Mouse (Mus musculus) forelimb bud, embryonic 11.5 days (tissue): ENCODE data around the gene Gm28827.
"Not testable (repeated sequence)": the region's sequence is repeated elsewhere in the genome, so short reads cannot be mapped to it uniquely, and the experiment has no call there.

Experiments
- DNase-seq: peaks from one replicate; pipeline ENCODE4 v3.0.0-alpha.2; 2012; ENCODE audit warnings: low read depth, low spot score

Gm28827 gene

GRCm38 (mm10) chrY:83030647-83031046, at the start of gene Gm28827:
Gene Gm28827 (plus strand): TSS chrY:83030947.
- not testable (repeated sequence) for DNase-seq
